Mouse (Mus musculus) embryonic stem cell, embryonic (primary cell): ENCODE data around the gene Rhox2e.
"Not testable (repeated sequence)": the region's sequence is repeated elsewhere in the genome, so short reads cannot be mapped to it uniquely, and the experiment has no call there.

Source experiments
- CTCF ChIA-PET, 4 experiments: fragments of 300-600 bp in 2 of 4; fragments of 350-600 bp in 2 of 4; sonication (Branson Sonifier 250); formaldehyde crosslinking; loops; one replicate each; lab custom pipeline; 2022; ENCODE audit warnings: inconsistent platforms in 2 of 4; lab: Charles Lee
- POLR2A ChIA-PET, 4 experiments: fragments of 300-600 bp in 2 of 4; fragments of 350-600 bp in 2 of 4; sonication (Branson Sonifier 250); formaldehyde crosslinking; loops; one replicate each; lab custom pipeline; 2022; ENCODE audit warnings: antibody characterized with exemption in 4 of 4, inconsistent platforms in 1 of 4; lab: Charles Lee

The Rhox2e gene

DNA sequence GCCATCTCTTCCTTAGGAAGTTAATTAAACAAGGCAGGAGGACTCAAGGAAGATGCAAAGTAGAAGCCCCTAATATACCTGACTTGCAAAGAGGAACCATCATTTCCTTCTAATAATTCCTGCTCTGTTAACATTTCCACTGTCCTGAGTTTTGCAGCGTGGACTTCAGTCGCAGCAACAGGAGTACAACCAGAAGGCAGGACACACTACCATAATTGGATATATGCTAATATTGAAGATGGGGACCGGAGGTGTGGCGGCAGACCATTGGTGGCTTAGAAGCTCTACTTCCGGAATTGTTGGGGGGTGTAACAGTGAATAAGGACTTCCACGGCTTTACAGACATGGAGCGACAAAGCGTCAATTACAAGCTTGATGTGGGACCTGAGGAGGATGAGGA lies at the start of gene Rhox2e:
Rhox2e (plus strand) TSS at position 301 of the 400 bp plus-strand sequence.
- POLR2A ChIA-PET, CTCF ChIA-PET: not testable (repeated sequence)

DNA sequence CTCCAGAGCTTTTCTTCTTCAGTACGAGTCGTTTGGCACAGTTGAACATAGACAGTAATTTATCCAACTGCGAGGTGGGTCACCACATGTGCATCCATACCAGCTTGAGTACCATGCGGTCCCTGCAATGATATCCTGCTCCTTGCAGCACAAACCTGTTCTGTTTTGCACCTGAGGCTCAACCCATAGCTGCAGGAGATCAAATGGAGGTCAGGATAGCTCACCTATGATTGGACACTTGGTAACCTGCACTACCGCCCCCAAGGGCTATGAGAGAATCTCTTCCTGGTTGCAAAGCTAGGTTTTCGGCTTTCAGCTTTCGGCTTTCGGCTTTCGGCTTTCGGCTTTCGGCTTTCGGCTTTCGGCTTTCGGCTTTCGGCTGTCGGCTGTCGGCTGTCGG lies 16.2 kb upstream of the Rhox2e start, which contains the start of gene Rhox4d:
Rhox4d (plus strand) TSS at position 301 of the 400 bp plus-strand sequence.
- CTCF ChIA-PET: not testable (repeated sequence)

DNA sequence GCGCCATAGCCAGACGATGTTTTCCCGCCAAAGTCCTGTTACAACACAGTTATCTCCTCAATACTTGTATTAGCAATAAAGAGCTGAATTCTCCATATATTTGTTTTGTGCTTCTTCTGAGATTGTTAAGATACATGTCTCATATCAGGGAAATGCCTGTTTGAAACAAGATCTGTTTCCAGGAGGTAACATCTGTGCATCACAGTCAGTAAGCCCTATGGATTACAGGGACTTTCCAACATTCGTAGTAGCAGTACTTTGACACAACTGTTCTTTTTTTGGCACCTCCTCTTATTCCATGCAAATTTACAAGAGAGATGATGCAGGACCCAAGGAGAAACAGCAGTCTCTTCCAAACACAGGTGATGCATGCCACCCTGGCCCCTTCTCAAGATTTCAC lies 11.5 kb downstream of the Rhox2e start, which contains the start of gene Rhox3e:
Rhox3e (plus strand) TSS at position 301 of the 400 bp plus-strand sequence.
- CTCF ChIA-PET, POLR2A ChIA-PET: not testable (repeated sequence)

More for the DNA sequence above, 16.2 kb upstream of the Rhox2e start, which contains the start of gene Rhox4d:
- POLR2A ChIA-PET: not testable (repeated sequence)

DNA sequence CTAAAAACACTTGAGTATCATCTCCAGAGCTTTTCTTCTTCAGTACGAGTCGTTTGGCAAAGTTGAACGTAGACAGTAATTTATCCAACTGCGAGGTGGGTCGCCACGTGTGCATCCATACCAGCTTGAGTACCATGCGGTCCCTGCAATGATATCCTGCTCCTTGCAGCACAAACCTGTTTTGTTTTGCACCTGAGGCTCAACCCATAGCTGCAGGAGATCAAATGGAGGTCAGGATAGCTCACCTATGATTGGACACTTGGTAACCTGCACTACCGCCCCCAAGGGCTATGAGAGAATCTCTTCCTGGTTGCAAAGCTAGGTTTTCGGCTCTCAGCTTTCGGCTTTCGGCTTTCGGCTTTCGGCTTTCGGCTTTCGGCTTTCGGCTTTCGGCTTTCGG lies 26.9 kb downstream of the Rhox2e start, which contains the start of gene Rhox4e:
Rhox4e (plus strand) TSS at position 301 of the 400 bp plus-strand sequence.
- POLR2A ChIA-PET, CTCF ChIA-PET: not testable (repeated sequence)

DNA sequence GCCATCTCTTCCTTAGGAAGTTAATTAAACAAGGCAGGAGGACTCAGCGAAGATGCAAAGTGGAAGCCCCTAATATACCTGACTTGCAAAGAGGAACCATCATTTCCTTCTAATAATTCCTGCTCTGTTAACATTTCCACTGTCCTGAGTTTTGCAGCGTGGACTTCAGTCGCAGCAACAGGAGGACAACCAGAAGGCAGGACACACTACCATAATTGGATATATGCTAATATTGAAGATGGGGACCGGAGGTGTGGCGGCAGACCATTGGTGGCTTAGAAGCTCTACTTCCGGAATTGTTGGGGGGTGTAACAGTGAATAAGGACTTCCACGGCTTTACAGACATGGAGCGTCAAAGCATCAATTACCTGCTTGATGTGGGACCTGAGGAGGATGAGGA lies 40.9 kb downstream of the Rhox2e start, which contains the start of gene Rhox2f:
Rhox2f (plus strand) TSS at position 301 of the 400 bp plus-strand sequence.
- POLR2A ChIA-PET, CTCF ChIA-PET: not testable (repeated sequence)

DNA sequence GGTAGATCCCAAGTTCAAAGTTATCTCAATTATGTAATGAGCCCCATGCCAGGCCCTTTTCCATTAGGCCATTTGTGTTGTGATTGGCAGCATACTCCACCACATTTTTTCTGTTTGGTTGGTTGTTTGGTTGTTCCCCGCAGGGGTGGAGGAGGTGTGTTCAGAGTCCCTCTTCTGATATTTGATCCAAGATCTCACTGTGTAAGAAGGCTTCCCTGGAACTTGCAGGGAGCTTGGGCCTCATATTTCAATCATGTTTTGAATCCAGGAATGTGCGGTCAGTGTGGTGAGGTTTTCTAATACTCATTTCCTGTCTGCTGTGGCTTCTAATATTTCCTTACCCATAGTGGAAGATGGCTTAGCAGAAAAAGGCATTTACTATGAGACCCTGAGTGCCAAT lies 42.4 kb downstream of the Rhox2e start:
- CTCF ChIA-PET, POLR2A ChIA-PET: not testable (repeated sequence)

DNA sequence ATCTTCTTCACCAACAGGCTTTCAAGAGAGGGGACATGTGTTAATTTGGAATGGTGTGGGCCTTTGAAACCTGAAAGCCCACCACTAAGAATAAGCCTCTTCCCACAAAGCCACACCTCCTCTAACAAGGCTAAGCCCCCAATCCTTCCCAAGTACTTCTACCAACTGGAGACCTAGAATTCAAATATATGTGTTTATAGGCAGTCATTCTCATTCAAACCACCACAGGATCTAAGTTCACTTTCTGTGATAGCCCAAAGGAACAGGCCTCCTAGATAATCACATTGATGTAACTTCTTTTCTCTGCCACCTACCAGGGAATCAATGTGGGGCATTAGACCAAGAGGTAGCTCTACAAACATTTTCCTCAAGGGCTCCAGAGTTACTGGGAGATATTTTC lies 50.4 kb downstream of the Rhox2e start, which contains the start of gene Rhox3f:
Rhox3f (plus strand) TSS at position 301 of the 400 bp plus-strand sequence.
- POLR2A ChIA-PET, CTCF ChIA-PET: not testable (repeated sequence)
